Mouse (Mus musculus) neutrophil, adult 5-6 weeks (primary cell): ENCODE measurements around the gene Arhgap6. TPM values are rescaled to one million over a fixed set of nuclear protein-coding genes. Genes with fewer than 3 reads are reported as not detected.

Experiments
- ATAC-seq: fragments of 151-379, 151-347 bp; 2 replicates; pipeline ENCODE4 v1.8.0; 2017; ENCODE audit warnings: mild to moderate bottlenecking, moderate TSS enrichment; ENCODE audit not compliant: insufficient number of reproducible peaks, poor library complexity, low FRiP score, severe bottlenecking; ENCODE audit errors: extremely low read depth
- total RNA-seq: library from RNA; stranded (forward); fragments of 200-1000 nt; gene quantifications from 2 replicates; pipeline ENCODE4 v1.2.3, GENCODE M21; 2017

The Arhgap6 gene
- total RNA-seq, 1 experiment from 2014 or later: 4.5 TPM

- ATAC-seq: no peak
These were observed 148.3 kb downstream of the Arhgap6 start for GRCm38 (mm10) chrX:168943217-168943616.

DNA sequence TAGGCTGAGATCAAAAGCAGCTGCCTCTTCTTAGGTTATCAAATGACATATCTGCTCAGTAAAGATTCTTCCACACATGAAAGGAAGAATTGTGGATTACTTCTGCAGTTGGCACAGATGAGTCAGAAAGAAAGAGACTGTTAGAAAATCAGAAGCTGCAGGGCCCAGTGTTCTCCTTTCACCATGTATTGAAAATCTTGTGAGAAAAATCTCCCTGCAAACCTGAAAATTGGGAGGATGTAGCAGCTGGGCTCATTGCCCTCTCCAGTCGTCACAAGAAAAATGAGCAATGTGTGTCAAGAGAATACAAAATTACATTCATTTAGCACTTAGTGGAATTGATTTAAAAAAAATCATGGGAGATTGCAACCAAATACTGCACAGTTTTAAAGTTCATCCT lies 180.5 kb downstream of the Arhgap6 start:
- no peak for ATAC-seq

DNA sequence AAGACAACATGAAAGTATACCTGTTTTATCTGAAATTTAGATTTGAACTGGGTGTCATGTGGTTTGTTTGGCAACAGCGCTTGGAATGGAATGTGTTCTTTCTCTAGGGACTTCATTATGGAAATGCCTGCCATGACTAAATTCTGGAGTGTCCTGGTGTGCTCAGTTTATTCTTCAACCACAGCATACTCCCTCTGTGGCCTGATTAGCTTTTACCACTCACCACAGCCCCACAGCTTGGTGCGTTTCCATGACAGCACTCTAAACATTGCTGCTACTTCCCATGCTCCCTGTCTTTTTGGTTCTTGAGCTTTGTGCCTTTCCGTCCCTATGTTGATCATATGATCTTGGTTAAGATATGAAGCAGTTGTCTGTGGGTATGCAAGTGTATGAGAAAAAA lies 182.9 kb downstream of the Arhgap6 start:
- ATAC-seq: no peak

DNA sequence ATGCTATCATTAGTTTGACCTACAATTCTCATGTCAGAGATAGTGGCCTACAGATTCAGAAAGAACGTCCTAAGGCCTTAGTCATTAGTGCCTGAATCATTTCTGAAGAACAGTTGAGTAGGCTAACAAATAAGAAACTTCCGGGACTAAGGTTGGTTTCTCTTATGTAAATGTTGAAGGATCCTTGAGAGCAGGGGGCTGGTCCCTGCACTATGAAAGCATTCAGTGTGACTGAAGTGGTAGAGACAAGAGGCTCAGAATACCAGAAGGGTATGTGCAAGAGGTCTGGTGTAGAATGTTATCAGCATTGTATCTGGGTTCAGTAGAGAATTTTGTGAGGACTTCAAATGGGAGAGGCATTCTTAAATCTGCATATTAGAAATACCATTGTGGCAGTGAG lies 185.5 kb downstream of the Arhgap6 start:
- no peak for ATAC-seq

- no peak for ATAC-seq
These were observed 212.2 kb downstream of the Arhgap6 start for GRCm38 (mm10) chrX:169007066-169007465.

DNA sequence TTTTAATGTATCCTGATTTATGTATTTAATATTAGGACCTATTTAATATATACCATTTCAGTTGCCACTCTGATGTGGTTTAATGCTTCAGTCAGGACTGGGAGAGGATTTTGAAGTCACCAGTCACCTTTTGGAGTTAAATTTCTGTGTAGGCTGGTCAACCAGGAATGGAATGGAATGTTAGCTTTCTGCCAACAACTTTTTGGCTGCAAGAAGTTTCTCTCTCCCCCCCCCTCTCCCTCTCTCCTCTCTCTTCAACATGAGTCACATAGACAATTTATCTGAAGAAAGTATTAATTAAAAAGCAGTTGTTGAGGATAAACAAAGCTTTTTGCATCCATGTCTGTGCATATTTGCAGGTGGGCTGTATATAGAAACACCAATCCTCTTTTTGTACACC lies 217.8 kb downstream of the Arhgap6 start:
- no peak for ATAC-seq

- ATAC-seq: peak; percentile 74; the same call in 1 of the 2 replicates
These were observed 239.5 kb downstream of the Arhgap6 start for GRCm38 (mm10) chrX:169034390-169034789.

DNA sequence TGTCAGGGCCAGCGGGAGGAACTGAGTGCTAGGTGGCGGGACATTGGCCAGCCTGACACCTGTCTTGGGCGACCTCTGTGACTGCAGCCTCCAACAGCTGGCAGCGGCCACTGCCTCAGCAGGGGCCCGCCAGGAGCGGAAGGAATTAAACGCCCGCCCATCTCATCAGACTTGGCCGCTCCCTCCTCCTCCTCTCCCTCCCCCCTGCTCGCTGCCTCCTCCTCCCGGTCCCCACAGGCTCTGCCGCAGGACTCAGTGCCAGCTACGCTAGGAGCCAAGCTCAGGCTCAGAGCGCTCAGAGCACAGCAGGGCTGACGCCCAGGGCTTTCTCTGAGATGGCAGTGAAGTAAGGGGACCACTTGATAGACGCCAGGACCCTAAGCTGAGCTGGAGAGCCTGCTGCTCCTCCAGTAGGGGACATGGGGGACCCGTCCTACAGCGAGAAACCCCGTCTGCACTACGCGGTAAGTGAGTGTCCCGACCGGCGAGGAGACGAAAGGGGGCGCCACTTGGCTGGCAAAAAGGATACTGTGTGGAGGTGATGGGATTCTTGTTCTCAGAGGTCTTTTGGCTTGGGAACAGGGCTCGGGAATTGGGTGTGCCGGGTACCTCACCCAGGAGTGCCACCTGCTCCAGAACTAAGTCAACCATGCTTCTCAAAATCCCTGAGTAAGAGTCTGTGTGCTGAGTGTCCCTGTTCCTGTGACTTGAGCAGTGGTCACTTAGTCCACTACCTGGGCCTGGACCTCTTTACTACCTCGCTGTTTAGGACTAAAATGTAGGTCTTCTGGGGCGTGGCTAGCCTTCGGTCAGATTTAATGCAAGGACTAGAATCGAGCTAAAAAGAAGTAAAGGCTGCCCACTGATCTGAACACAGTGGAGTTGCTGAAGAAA lies 241.8 kb downstream of the Arhgap6 start:
- peak; percentile 89 for ATAC-seq

GRCm38 (mm10) chrX:169037401-169037800 lies 242.5 kb downstream of the Arhgap6 start:
- no peak for ATAC-seq

DNA sequence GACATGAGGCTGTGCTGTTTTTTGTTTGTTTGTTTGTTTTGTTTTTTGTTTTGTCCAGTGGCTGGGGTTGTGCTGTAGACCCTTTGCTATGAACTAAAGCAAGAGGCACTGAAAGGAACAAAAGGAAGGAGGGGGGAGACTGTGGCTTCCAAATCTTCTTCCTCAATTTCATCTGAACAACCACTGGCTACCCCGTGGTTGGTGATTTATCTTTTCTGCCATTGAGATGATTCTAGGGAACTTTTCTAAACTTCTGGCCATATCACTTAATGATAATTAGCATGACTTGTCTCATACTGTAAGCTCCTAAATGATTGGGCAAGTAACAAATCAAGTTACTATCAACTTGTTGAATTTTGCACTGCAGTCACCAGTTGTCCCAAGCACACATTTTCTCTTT lies 249.0 kb downstream of the Arhgap6 start:
- ATAC-seq: no peak

- no peak for ATAC-seq
These were observed 252.7 kb downstream of the Arhgap6 start for GRCm38 (mm10) chrX:169047595-169047994.

DNA sequence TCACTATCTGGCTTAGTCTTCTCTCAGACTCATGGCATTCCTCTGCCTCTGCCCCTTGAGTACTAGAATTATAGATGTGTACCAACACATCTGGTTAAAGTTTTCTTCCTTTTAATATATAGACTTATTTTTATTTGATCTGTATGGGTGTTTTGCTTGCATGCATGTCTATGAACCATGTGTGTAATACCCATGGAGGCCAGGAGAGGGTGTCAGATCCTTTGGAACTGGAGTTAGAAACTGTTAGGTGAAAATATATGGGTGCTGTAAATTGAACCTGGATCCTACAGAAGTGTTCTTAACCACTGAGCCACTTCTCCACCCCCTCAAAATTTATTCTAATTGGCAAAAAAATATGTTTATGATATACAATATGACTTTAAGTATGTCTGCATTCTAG lies 254.7 kb downstream of the Arhgap6 start:
- no peak for ATAC-seq

DNA sequence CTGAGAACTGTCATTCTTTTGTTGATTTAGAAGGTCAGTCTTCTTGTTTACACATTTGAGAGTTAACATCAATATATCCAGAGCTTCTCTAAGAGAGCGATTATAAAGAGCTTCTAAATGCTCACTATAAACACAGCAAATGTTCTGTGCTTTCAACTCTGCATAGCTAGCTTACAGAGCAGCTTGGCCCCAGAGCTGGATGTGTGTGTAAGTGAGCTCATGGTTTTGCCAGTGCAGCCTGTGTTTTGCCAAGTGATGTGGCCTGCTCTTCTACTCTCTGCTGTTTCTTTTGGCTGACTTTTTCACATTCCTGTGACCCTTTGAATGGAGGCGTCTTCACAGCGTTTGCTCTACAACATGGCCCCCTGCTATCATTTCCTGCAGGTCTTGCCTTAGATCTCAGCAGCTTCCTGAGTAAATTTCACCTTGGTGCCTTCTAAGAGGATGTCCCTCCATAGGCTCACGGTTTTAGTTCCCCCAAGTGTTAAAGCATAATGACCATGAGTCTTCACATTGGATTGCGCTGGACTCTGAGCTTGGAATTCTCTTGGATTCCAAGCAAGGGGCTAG lies 259.1 kb downstream of the Arhgap6 start:
- no peak for ATAC-seq

GRCm38 (mm10) chrX:169062555-169062954 lies 267.7 kb downstream of the Arhgap6 start:
- no peak for ATAC-seq

DNA sequence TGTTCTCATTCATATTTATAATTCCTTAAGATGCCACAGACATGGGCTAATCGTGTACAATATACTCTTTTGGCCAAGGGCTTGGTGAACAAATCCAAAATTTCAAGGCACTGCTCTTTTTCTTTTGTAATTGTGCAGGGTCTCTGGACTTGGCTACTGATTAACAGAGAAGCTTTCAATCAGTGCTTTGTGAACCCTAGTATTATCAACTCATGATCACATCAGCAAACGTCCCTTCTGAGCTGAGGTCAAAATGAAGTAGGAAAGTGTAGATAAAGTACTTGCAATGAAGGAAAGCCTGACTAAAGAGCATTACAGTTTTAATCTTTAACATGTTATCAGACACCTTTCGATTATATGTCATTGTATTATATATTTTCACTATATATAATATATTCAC lies 270.4 kb downstream of the Arhgap6 start:
- no peak for ATAC-seq

GRCm38 (mm10) chrX:169065922-169066321 lies 271.0 kb downstream of the Arhgap6 start:
- ATAC-seq: no peak

DNA sequence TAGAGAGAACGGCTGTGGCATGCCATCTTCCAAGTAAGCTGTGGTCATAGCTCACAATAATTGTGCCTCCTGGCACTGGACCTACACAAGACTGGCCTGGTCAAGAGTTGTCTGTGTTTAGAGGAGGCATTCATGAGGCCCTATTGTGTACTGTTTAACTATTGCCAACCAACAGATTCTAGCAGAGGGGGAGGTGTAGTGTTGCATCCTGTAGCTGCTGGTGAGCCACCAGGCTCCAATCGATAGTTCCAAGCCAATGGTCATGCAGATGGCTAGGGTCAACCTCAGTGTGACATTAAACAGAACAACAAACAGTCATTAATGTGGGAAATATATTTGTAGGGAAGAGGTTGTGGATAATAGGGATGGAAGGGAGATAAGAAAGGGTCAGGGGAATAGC lies 280.1 kb downstream of the Arhgap6 start:
- no peak for ATAC-seq

GRCm38 (mm10) chrX:169081609-169082008 lies 286.7 kb downstream of the Arhgap6 start:
- ATAC-seq: no peak

- peak; percentile 60; the same call in 1 of the 2 replicates for ATAC-seq
These were observed 291.0 kb downstream of the Arhgap6 start for GRCm38 (mm10) chrX:169085871-169086270.

DNA sequence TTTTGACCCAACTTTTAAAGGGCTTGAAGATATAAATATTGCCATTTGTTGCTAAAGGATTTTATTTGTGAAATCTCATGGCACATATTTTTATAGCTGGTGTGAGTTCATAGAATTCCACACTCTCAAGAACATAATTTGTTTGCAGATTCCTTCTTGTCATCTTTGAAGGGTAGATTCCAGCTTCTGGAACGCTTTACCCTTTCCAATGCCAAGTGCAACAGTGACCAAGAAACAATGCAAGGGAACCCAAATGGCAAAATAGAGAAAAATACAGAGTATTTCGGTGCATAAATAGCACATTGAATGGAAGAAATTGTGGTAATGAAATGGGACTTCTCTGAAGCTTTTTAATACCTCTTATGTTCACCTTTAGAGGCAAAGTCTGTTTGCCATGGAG lies 294.3 kb downstream of the Arhgap6 start:
- no peak for ATAC-seq
